Mouse (Mus musculus) midbrain, embryonic 11.5 days (tissue): Measurements from ENCODE around the gene Sufu. TPM values are rescaled to one million over a fixed set of nuclear protein-coding genes. Genes with fewer than 3 reads are reported as not detected.

ENCODE experiments used
- ATAC-seq: fragments of 200-750 bp; cut with Nextera tagmentation; 2 replicates; pipeline ENCODE4 v1.8.0; 2017; ENCODE audit warnings: moderate TSS enrichment, moderate library complexity; ENCODE audit not compliant: low FRiP score
- DNase-seq: peaks from one replicate; pipeline ENCODE4 v3.0.0; 2015; ENCODE audit warnings: low spot score; ENCODE audit errors: missing footprints
- H3K27ac ChIP-seq: fragments of 300-500 bp; sonication (generic); 2 replicates; pipeline ENCODE4 v1.5.1; 2014; ENCODE audit warnings: low read depth, low read length
- H3K27me3 ChIP-seq: fragments of 300-500 bp; sonication (generic); 2 replicates; pipeline ENCODE4 v1.6.1; 2014; ENCODE audit warnings: mild to moderate bottlenecking, low read length, moderate library complexity, mixed read lengths; ENCODE audit not compliant: control insufficient read depth, insufficient read depth
- H3K36me3 ChIP-seq: fragments of 300-500 bp; sonication (generic); 2 replicates; pipeline ENCODE4 v1.6.1; 2014; ENCODE audit warnings: mild to moderate bottlenecking, low read length, moderate library complexity, mixed read lengths; ENCODE audit not compliant: control insufficient read depth, insufficient read depth
- H3K4me1 ChIP-seq: fragments of 300-500 bp; sonication (generic); 2 replicates; pipeline ENCODE4 v1.6.1; 2014; ENCODE audit warnings: low read length; ENCODE audit not compliant: control insufficient read depth, insufficient read depth
- H3K4me2 ChIP-seq: fragments of 300-500 bp; sonication (generic); 2 replicates; pipeline ENCODE4 v1.6.1; 2014; ENCODE audit warnings: mild to moderate bottlenecking, moderate library complexity
- H3K4me3 ChIP-seq: fragments of 300-500 bp; sonication (generic); 2 replicates; pipeline ENCODE4 v1.5.1; 2014; ENCODE audit warnings: low read depth, low read length
- H3K9ac ChIP-seq: fragments of 300-500 bp; sonication (generic); 2 replicates; pipeline ENCODE4 v1.6.1; 2014; ENCODE audit warnings: low read length
- H3K9me3 ChIP-seq: fragments of 300-500 bp; sonication (generic); 2 replicates; pipeline ENCODE4 v1.6.1; 2016; ENCODE audit warnings: low read length; ENCODE audit not compliant: control insufficient read depth
- WGBS: fragments of 180-500 bp; shearing (Covaris S2); extraction: QIAGEN DNeasy Blood & Tissue Kit; methylation state at CpG from one replicate; pipeline ENCODE4 v1.1.7; 2014; 5-methylcytosine and 5-hydroxymethylcytosine counted together
- polyA plus RNA-seq: library from polyadenylated mRNA; unstranded; fragments of >200 nt; fragmentation: Nextera tagmentation; extraction: Ambion mirVana; gene quantifications from 2 replicates; pipeline ENCODE4 v1.2.1, GENCODE M21; 2014

The Sufu gene
- polyA plus RNA-seq, 1 experiment from 2014 or later: 38.7 TPM

GRCm38 (mm10) chr19:46478826-46479225 lies 82.1 kb downstream of the Sufu start:
- Histone ChIP-seq H3K4me3 (no peak overlapping the region), H3K4me2 (no peak overlapping the region), H3K36me3 (peaks cover 13% of the 10 kb centered on the region; the same call in 1 of the 2 replicates), H3K9me3 (no peaks in the 10 kb centered on the region), H3K27ac (no peak overlapping the region), H3K9ac (no peak overlapping the region), H3K27me3 (no peaks in the 10 kb centered on the region), H3K4me1 (peaks cover 37% of the 10 kb centered on the region)
- DNase-seq: no peak
- ATAC-seq: no peak
- WGBS: 79% methylated on average over 5 of the region's 5 CpGs

GRCm38 (mm10) chr19:46479306-46480075 lies 82.8 kb downstream of the Sufu start:
- H3K36me3 ChIP-seq: peaks cover 11% of the 10 kb centered on the region; the same call in 1 of the 2 replicates
- no peaks in the 10 kb centered on the region for H3K27me3 ChIP-seq
- WGBS: 84% methylated on average over 21 of the region's 21 CpGs
- ATAC-seq: no peak
- DNase-seq: no peak
- no peak overlapping the region for H3K27ac ChIP-seq
- no peak overlapping the region for H3K9ac ChIP-seq
- H3K4me3 ChIP-seq: no peak overlapping the region
- H3K4me1 ChIP-seq: peaks cover 37% of the 10 kb centered on the region
- H3K9me3 ChIP-seq: no peaks in the 10 kb centered on the region
- H3K4me2 ChIP-seq: no peak overlapping the region

- no peak overlapping the region for H3K4me2 ChIP-seq
- H3K4me3 ChIP-seq: no peak overlapping the region
- peaks cover 37% of the 10 kb centered on the region for H3K4me1 ChIP-seq
- 71% methylated on average over 10 of the region's 10 CpGs for WGBS
- no peaks in the 10 kb centered on the region for H3K27me3 ChIP-seq
- H3K36me3 ChIP-seq: peaks cover 11% of the 10 kb centered on the region; the same call in 1 of the 2 replicates
- no peak for ATAC-seq
- H3K9me3 ChIP-seq: no peaks in the 10 kb centered on the region
- H3K9ac ChIP-seq: peak overlapping the region; percentile 49
- no peak for DNase-seq
- peak overlapping the region; percentile 64 for H3K27ac ChIP-seq
Measured at GRCm38 (mm10) chr19:46480624-46481345, 84.1 kb downstream of the Sufu start.

GRCm38 (mm10) chr19:46481352-46481751 lies 84.7 kb downstream of the Sufu start:
- DNase-seq: no peak

GRCm38 (mm10) chr19:46481756-46482155 lies 85.1 kb downstream of the Sufu start:
- Histone ChIP-seq H3K36me3 (peaks cover 13% of the 10 kb centered on the region; the same call in 1 of the 2 replicates), H3K4me2 (no peak overlapping the region), H3K9ac (no peak overlapping the region), H3K27me3 (no peaks in the 10 kb centered on the region), H3K9me3 (no peaks in the 10 kb centered on the region), H3K4me3 (no peak overlapping the region), H3K4me1 (peaks cover 37% of the 10 kb centered on the region), H3K27ac (no peak overlapping the region)
- WGBS: 11% methylated on average over 4 of the region's 4 CpGs
- no peak for DNase-seq
- peak; percentile 30; the same call in 1 of the 2 replicates for ATAC-seq

More at GRCm38 (mm10) chr19:46481352-46481751, 84.7 kb downstream of the Sufu start:
- 6% methylated on average over 3 of the region's 3 CpGs for WGBS
- H3K4me2 ChIP-seq: 0 out of 2 replicates have a peak overlapping the region, but pooled peaks have one; percentile 8
- H3K36me3 ChIP-seq: peaks cover 13% of the 10 kb centered on the region; the same call in 1 of the 2 replicates
- no peak overlapping the region for H3K4me3 ChIP-seq
- H3K9ac ChIP-seq: no peak overlapping the region
- H3K27me3 ChIP-seq: no peaks in the 10 kb centered on the region
- H3K9me3 ChIP-seq: no peaks in the 10 kb centered on the region
- peak; percentile 31; the same call in 1 of the 2 replicates for ATAC-seq
- peak overlapping the region; percentile 64 for H3K27ac ChIP-seq
- H3K4me1 ChIP-seq: peaks cover 37% of the 10 kb centered on the region

- no peak for ATAC-seq
- Histone ChIP-seq H3K4me2 (no peak overlapping the region), H3K36me3 (peaks cover 8% of the 10 kb centered on the region; the same call in 1 of the 2 replicates), H3K9ac (no peak overlapping the region), H3K27ac (no peak overlapping the region), H3K27me3 (no peaks in the 10 kb centered on the region), H3K4me3 (no peak overlapping the region), H3K9me3 (no peaks in the 10 kb centered on the region), H3K4me1 (peaks cover 26% of the 10 kb centered on the region)
- WGBS: 27% methylated on average over 17 of the region's 17 CpGs
- peak; percentile 92 for DNase-seq
Measured at GRCm38 (mm10) chr19:46482896-46483516, 86.3 kb downstream of the Sufu start.

GRCm38 (mm10) chr19:46483701-46484328 lies 87.1 kb downstream of the Sufu start:
- no peaks in the 10 kb centered on the region for H3K27me3 ChIP-seq
- H3K27ac ChIP-seq: no peak overlapping the region
- H3K36me3 ChIP-seq: peaks cover 5% of the 10 kb centered on the region; the same call in 1 of the 2 replicates
- DNase-seq (no peak), ATAC-seq (no peak)
- no peak overlapping the region for H3K4me3 ChIP-seq
- H3K4me2 ChIP-seq: no peak overlapping the region
- no peak overlapping the region for H3K9ac ChIP-seq
- H3K9me3 ChIP-seq: no peaks in the 10 kb centered on the region
- H3K4me1 ChIP-seq: peaks cover 26% of the 10 kb centered on the region
- 79% methylated on average over 15 of the region's 15 CpGs for WGBS

GRCm38 (mm10) chr19:46484518-46484917 lies 87.8 kb downstream of the Sufu start:
- H3K36me3 ChIP-seq: peaks cover 5% of the 10 kb centered on the region; the same call in 1 of the 2 replicates
- no peak overlapping the region for H3K4me3 ChIP-seq
- no peaks in the 10 kb centered on the region for H3K9me3 ChIP-seq
- no peak overlapping the region for H3K4me2 ChIP-seq
- WGBS: 84% methylated on average over 5 of the region's 5 CpGs
- H3K9ac ChIP-seq: no peak overlapping the region
- DNase-seq: no peak
- no peak overlapping the region for H3K27ac ChIP-seq
- peaks cover 26% of the 10 kb centered on the region for H3K4me1 ChIP-seq
- ATAC-seq: no peak
- H3K27me3 ChIP-seq: no peaks in the 10 kb centered on the region
